Mouse (Mus musculus): Measurements from ENCODE around the gene Scaf8. TPM values are rescaled to one million over a fixed set of nuclear protein-coding genes. Genes with fewer than 3 reads are reported as not detected.

Scaf8 gene
- polyA plus RNA-seq, 1 experiment from 2014 or later = 22.7 TPM

- no peak overlapping the region for H3K4me3 ChIP-seq
- H3K4me2 ChIP-seq = no peak overlapping the region
- no peaks in the 10 kb centered on the region for H3K27me3 ChIP-seq
- H3K9me3 ChIP-seq = no peaks in the 10 kb centered on the region
- 89% methylated on average over 10 of the region's 10 CpGs for WGBS
- H3K9ac ChIP-seq = no peak overlapping the region
- no peak for ATAC-seq (ENCODE audit: insufficient number of reproducible peaks, insufficient read depth, low FRiP score, low TSS enrichment, low read depth)
- H3K36me3 ChIP-seq = peaks cover 44% of the 10 kb centered on the region
- H3K27ac ChIP-seq = no peak overlapping the region
- no peaks in the 10 kb centered on the region for H3K4me1 ChIP-seq
Observed at GRCm38 (mm10) chr17:3212886-3213285, 98.1 kb downstream of the Scaf8 start.

- no peak overlapping the region for H3K4me3 ChIP-seq
- H3K36me3 ChIP-seq = peaks cover 44% of the 10 kb centered on the region
- H3K27me3 ChIP-seq = no peaks in the 10 kb centered on the region
- H3K4me1 ChIP-seq = peaks cover 3% of the 10 kb centered on the region; the same call in 1 of the 2 replicates
- no peak for ATAC-seq (ENCODE audit: insufficient number of reproducible peaks, insufficient read depth, low FRiP score, low TSS enrichment, low read depth)
- no peak overlapping the region for H3K9ac ChIP-seq
- H3K27ac ChIP-seq = no peak overlapping the region
- WGBS = 96% methylated on average over 2 of the region's 2 CpGs
- H3K4me2 ChIP-seq = no peak overlapping the region
- no peaks in the 10 kb centered on the region for H3K9me3 ChIP-seq
Observed at GRCm38 (mm10) chr17:3214852-3215251, 100.1 kb downstream of the Scaf8 start.

GRCm38 (mm10) chr17:3217023-3217422 is 102.3 kb downstream of the Scaf8 start:
- Histone ChIP-seq H3K4me3 (no peak overlapping the region), H3K27ac (no peak overlapping the region), H3K9me3 (no peaks in the 10 kb centered on the region), H3K36me3 (peaks cover 43% of the 10 kb centered on the region), H3K4me1 (peaks cover 3% of the 10 kb centered on the region; the same call in 1 of the 2 replicates), H3K9ac (no peak overlapping the region), H3K27me3 (no peaks in the 10 kb centered on the region), H3K4me2 (no peak overlapping the region)
- 82% methylated on average over 5 of the region's 5 CpGs for WGBS
- ATAC-seq (ENCODE audit: insufficient number of reproducible peaks, insufficient read depth, low FRiP score, low TSS enrichment, low read depth) = no peak

- ATAC-seq (ENCODE audit: insufficient number of reproducible peaks, insufficient read depth, low FRiP score, low TSS enrichment, low read depth) = no peak
- Histone ChIP-seq H3K9me3 (no peaks in the 10 kb centered on the region), H3K27me3 (no peaks in the 10 kb centered on the region), H3K4me3 (no peak overlapping the region), H3K9ac (no peak overlapping the region), H3K4me2 (no peak overlapping the region), H3K36me3 (peaks cover 30% of the 10 kb centered on the region), H3K4me1 (peaks cover 3% of the 10 kb centered on the region; the same call in 1 of the 2 replicates), H3K27ac (no peak overlapping the region)
- WGBS = 86% methylated on average over 7 of the region's 7 CpGs
Observed at GRCm38 (mm10) chr17:3218364-3218763, 103.6 kb downstream of the Scaf8 start.

GRCm38 (mm10) chr17:3218916-3219315 is 104.1 kb downstream of the Scaf8 start:
- no peak overlapping the region for H3K9ac ChIP-seq
- H3K36me3 ChIP-seq = peaks cover 25% of the 10 kb centered on the region
- H3K9me3 ChIP-seq = no peaks in the 10 kb centered on the region
- no peak overlapping the region for H3K4me2 ChIP-seq
- H3K27ac ChIP-seq = no peak overlapping the region
- no peaks in the 10 kb centered on the region for H3K27me3 ChIP-seq
- ATAC-seq (ENCODE audit: insufficient number of reproducible peaks, insufficient read depth, low FRiP score, low TSS enrichment, low read depth) = no peak
- WGBS = 72% methylated on average over 5 of the region's 5 CpGs
- H3K4me1 ChIP-seq = peaks cover 3% of the 10 kb centered on the region; the same call in 1 of the 2 replicates
- no peak overlapping the region for H3K4me3 ChIP-seq

- Histone ChIP-seq H3K27me3 (no peaks in the 10 kb centered on the region), H3K9me3 (no peaks in the 10 kb centered on the region)
- WGBS = 69% methylated on average over 11 of the region's 11 CpGs
Observed at GRCm38 (mm10) chr17:3220201-3220600, 105.4 kb downstream of the Scaf8 start.

GRCm38 (mm10) chr17:3223071-3223470 is 108.3 kb downstream of the Scaf8 start:
- no peak overlapping the region for H3K27ac ChIP-seq
- no peaks in the 10 kb centered on the region for H3K27me3 ChIP-seq
- no peak overlapping the region for H3K4me2 ChIP-seq
- 0 out of 2 replicates have a peak, but pooled peaks cover 5% of the 10 kb centered on the region for H3K36me3 ChIP-seq
- H3K9ac ChIP-seq = no peak overlapping the region
- H3K4me1 ChIP-seq = peaks cover 3% of the 10 kb centered on the region; the same call in 1 of the 2 replicates
- WGBS = 64% methylated on average over 2 of the region's 2 CpGs
- H3K4me3 ChIP-seq = no peak overlapping the region
- no peaks in the 10 kb centered on the region for H3K9me3 ChIP-seq
- no peak for ATAC-seq (ENCODE audit: insufficient number of reproducible peaks, insufficient read depth, low FRiP score, low TSS enrichment, low read depth)

More at GRCm38 (mm10) chr17:3220201-3220600, 105.4 kb downstream of the Scaf8 start:
- no peak overlapping the region for H3K4me2 ChIP-seq
- H3K36me3 ChIP-seq = peaks cover 17% of the 10 kb centered on the region
- no peak overlapping the region for H3K27ac ChIP-seq
- H3K4me3 ChIP-seq = no peak overlapping the region
- no peak for ATAC-seq (ENCODE audit: insufficient number of reproducible peaks, insufficient read depth, low FRiP score, low TSS enrichment, low read depth)
- no peak overlapping the region for H3K9ac ChIP-seq
- H3K4me1 ChIP-seq = peaks cover 3% of the 10 kb centered on the region; the same call in 1 of the 2 replicates

GRCm38 (mm10) chr17:3223721-3224120 is 108.9 kb downstream of the Scaf8 start:
- H3K9me3 ChIP-seq = no peaks in the 10 kb centered on the region
- 0 out of 2 replicates have a peak overlapping the region, but pooled peaks have one; percentile 39 for H3K27ac ChIP-seq

GRCm38 (mm10) chr17:3224383-3225106 is 109.8 kb downstream of the Scaf8 start:
- 69% methylated on average over 4 of the region's 4 CpGs for WGBS

More at GRCm38 (mm10) chr17:3223721-3224120, 108.9 kb downstream of the Scaf8 start:
- 78% methylated on average over 3 of the region's 3 CpGs for WGBS
- ATAC-seq (ENCODE audit: insufficient number of reproducible peaks, insufficient read depth, low FRiP score, low TSS enrichment, low read depth) = no peak
- Histone ChIP-seq H3K9ac (no peak overlapping the region), H3K36me3 (0 out of 2 replicates have a peak, but pooled peaks cover 5% of the 10 kb centered on the region), H3K4me3 (no peak overlapping the region), H3K4me1 (peaks cover 3% of the 10 kb centered on the region; the same call in 1 of the 2 replicates), H3K4me2 (no peak overlapping the region), H3K27me3 (no peaks in the 10 kb centered on the region)

GRCm38 (mm10) chr17:3230231-3231000 is 115.6 kb downstream of the Scaf8 start:
- 76% methylated on average over 17 of the region's 17 CpGs for WGBS
- H3K9me3 ChIP-seq = no peaks in the 10 kb centered on the region
- H3K4me3 ChIP-seq = no peak overlapping the region
- H3K4me1 ChIP-seq = peaks cover 7% of the 10 kb centered on the region; the same call in 1 of the 2 replicates
- no peaks in the 10 kb centered on the region for H3K27me3 ChIP-seq
- no peak overlapping the region for H3K9ac ChIP-seq
- H3K4me2 ChIP-seq = no peak overlapping the region
- H3K36me3 ChIP-seq = peaks cover 15% of the 10 kb centered on the region
- no peak for ATAC-seq (ENCODE audit: insufficient number of reproducible peaks, insufficient read depth, low FRiP score, low TSS enrichment, low read depth)
- 0 out of 2 replicates have a peak overlapping the region, but pooled peaks have one; percentile 3 for H3K27ac ChIP-seq

More at GRCm38 (mm10) chr17:3224383-3225106, 109.8 kb downstream of the Scaf8 start:
- Histone ChIP-seq H3K27ac (no peak overlapping the region), H3K36me3 (0 out of 2 replicates have a peak, but pooled peaks cover 5% of the 10 kb centered on the region), H3K4me2 (no peak overlapping the region), H3K27me3 (no peaks in the 10 kb centered on the region), H3K4me3 (no peak overlapping the region), H3K4me1 (no peaks in the 10 kb centered on the region), H3K9ac (no peak overlapping the region), H3K9me3 (no peaks in the 10 kb centered on the region)
- no peak for ATAC-seq (ENCODE audit: insufficient number of reproducible peaks, insufficient read depth, low FRiP score, low TSS enrichment, low read depth)

- H3K4me1 ChIP-seq = peaks cover 10% of the 10 kb centered on the region; the same call in 1 of the 2 replicates
- H3K4me3 ChIP-seq = no peak overlapping the region
- no peak overlapping the region for H3K9ac ChIP-seq
- H3K36me3 ChIP-seq = peaks cover 18% of the 10 kb centered on the region
- no peak overlapping the region for H3K27ac ChIP-seq
- 90% methylated on average over 5 of the region's 5 CpGs for WGBS
- H3K9me3 ChIP-seq = no peaks in the 10 kb centered on the region
- no peaks in the 10 kb centered on the region for H3K27me3 ChIP-seq
- ATAC-seq (ENCODE audit: insufficient number of reproducible peaks, insufficient read depth, low FRiP score, low TSS enrichment, low read depth) = no peak
- no peak overlapping the region for H3K4me2 ChIP-seq
Observed at GRCm38 (mm10) chr17:3232626-3233025, 117.9 kb downstream of the Scaf8 start.

Data from embryonic facial prominence, embryonic 13.5 days (tissue).